Mouse (Mus musculus) CH12.LX (cell line): Measurements from ENCODE around the gene Mink1. TPM values are rescaled to one million over a fixed set of nuclear protein-coding genes. Genes with fewer than 3 reads are reported as not detected.

Source experiments
- DNase-seq: peaks from one replicate; pipeline ENCODE4 v3.0.0-alpha.2; 2013; ENCODE audit errors: extremely low read depth
- H3K27ac ChIP-seq: 2 replicates; pipeline ENCODE4 v1.5.1; 2012; ENCODE audit warnings: low read depth, mild to moderate bottlenecking, control low read depth, moderate library complexity; ENCODE audit not compliant: insufficient read depth
- H3K27me3 ChIP-seq: replicated peaks from 2 replicates; pipeline ENCODE3; 2012; ENCODE audit warnings: inconsistent platforms
- H3K36me3 ChIP-seq, 2 experiments: replicated peaks in 1 of 2; 2 replicates each; pipeline versions ENCODE3 to v1.6.1; 2012; ENCODE audit warnings: inconsistent platforms in 1 of 2, low read length in 1 of 2, mild to moderate bottlenecking in 1 of 2, mixed read lengths in 1 of 2, moderate library complexity in 1 of 2; ENCODE audit not compliant: control insufficient read depth in 1 of 2, insufficient read depth in 1 of 2
- H3K4me1 ChIP-seq, 2 experiments: 2 replicates each; pipeline ENCODE4 v1.6.1; 2012; ENCODE audit warnings: inconsistent platforms in 1 of 2, moderate library complexity in 1 of 2; ENCODE audit not compliant: insufficient read depth in 2 of 2, control insufficient read depth in 1 of 2
- H3K4me2 ChIP-seq: 2 replicates; pipeline ENCODE4 v1.6.1; 2012; ENCODE audit warnings: low read depth, mild to moderate bottlenecking, control low read depth; ENCODE audit not compliant: poor library complexity, insufficient read depth, severe bottlenecking
- H3K4me3 ChIP-seq, 3 experiments: fragments of 150-350 bp in 1 of 3; sonication (generic) in 1 of 3; replicated peaks in 1 of 3; 2 replicates each; pipeline versions ENCODE3 to v1.5.1; 2011 to 2012; ENCODE audit warnings: low read depth in 2 of 3, low read length in 2 of 3, mild to moderate bottlenecking in 2 of 3, moderate library complexity in 2 of 3, control low read depth in 1 of 3, improper control_type of control experiment in 1 of 3, inconsistent platforms in 1 of 3, mixed read lengths in 1 of 3; ENCODE audit not compliant: poor library complexity in 1 of 3
- H3K79me2 ChIP-seq: replicated peaks from 2 replicates; pipeline ENCODE4 v1.6.1; 2012; ENCODE audit warnings: mild to moderate bottlenecking, moderate library complexity; ENCODE audit not compliant: control insufficient read depth, poor library complexity, insufficient read depth, severe bottlenecking; ENCODE audit errors: extremely low read depth
- H3K9ac ChIP-seq: 2 replicates; pipeline ENCODE4 v1.6.1; 2012; ENCODE audit warnings: low read depth, mild to moderate bottlenecking, control low read depth, moderate library complexity; ENCODE audit not compliant: insufficient read depth
- H3K9me3 ChIP-seq: replicated peaks from 2 replicates; pipeline ENCODE3; 2012; ENCODE audit warnings: low read length, inconsistent platforms, mixed read lengths
- BHLHE40 ChIP-seq: IDR thresholded peaks from 2 replicates; pipeline ENCODE4 v1.6.1; 2011; ENCODE audit warnings: mild to moderate bottlenecking, low read depth, low read length, improper control_type of control experiment
- CHD1 ChIP-seq: IDR thresholded peaks from 2 replicates; pipeline ENCODE4 v1.6.1; 2012; ENCODE audit warnings: low read depth, low read length, improper control_type of control experiment, inconsistent platforms
- CTCF ChIP-seq, 2 experiments: IDR thresholded peaks in 1 of 2; conservative IDR thresholded peaks in 1 of 2; 2 replicates each; pipeline ENCODE4 v1.5.1; 2011 to 2012; ENCODE audit warnings: low read depth in 2 of 2, low read length in 2 of 2, improper control_type of control experiment in 1 of 2, inconsistent platforms in 1 of 2, mild to moderate bottlenecking in 1 of 2, moderate library complexity in 1 of 2
- ETS1 ChIP-seq: conservative IDR thresholded peaks from 2 replicates; pipeline ENCODE4 v1.6.1; 2012; ENCODE audit warnings: low read depth, mild to moderate bottlenecking, inconsistent platforms, low read length, improper control_type of control experiment, moderate library complexity
- HCFC1 ChIP-seq: IDR thresholded peaks from 2 replicates; pipeline ENCODE4 v1.6.1; 2012; ENCODE audit warnings: low read depth, mild to moderate bottlenecking, inconsistent platforms, low read length, improper control_type of control experiment
- KAT2A ChIP-seq: IDR thresholded peaks from 2 replicates; pipeline ENCODE4 v1.6.1; 2012; ENCODE audit warnings: low read length, improper control_type of control experiment, inconsistent platforms; ENCODE audit not compliant: insufficient replicate concordance
- MAX ChIP-seq: IDR thresholded peaks from 2 replicates; pipeline ENCODE4 v1.6.1; 2011; ENCODE audit warnings: low read length, improper control_type of control experiment
- MAZ ChIP-seq: IDR thresholded peaks from 2 replicates; pipeline ENCODE4 v1.6.1; 2012; ENCODE audit warnings: low read depth, mild to moderate bottlenecking, inconsistent platforms, low read length, improper control_type of control experiment, moderate library complexity
- MEF2A ChIP-seq: IDR thresholded peaks from 2 replicates; pipeline ENCODE4 v1.6.1; 2014; ENCODE audit warnings: low read depth, mild to moderate bottlenecking, inconsistent platforms, low read length, improper control_type of control experiment, borderline replicate concordance
- MXI1 ChIP-seq: IDR thresholded peaks from 2 replicates; pipeline ENCODE4 v1.6.1; 2011; ENCODE audit warnings: mild to moderate bottlenecking, low read depth, low read length, improper control_type of control experiment
- MYC ChIP-seq: IDR thresholded peaks from 2 replicates; pipeline ENCODE4 v1.6.1; 2011; ENCODE audit warnings: low read depth, mild to moderate bottlenecking, improper control_type of control experiment, low read length
- NRF1 ChIP-seq: IDR thresholded peaks from 2 replicates; pipeline ENCODE4 v1.6.1; 2014; ENCODE audit warnings: low read depth, mild to moderate bottlenecking, inconsistent platforms, low read length, improper control_type of control experiment, moderate library complexity
- PAX5 ChIP-seq: IDR thresholded peaks from 2 replicates; pipeline ENCODE4 v1.6.1; 2012; ENCODE audit warnings: low read length, inconsistent platforms, mixed read lengths
- POLR2A ChIP-seq: IDR thresholded peaks from 2 replicates; pipeline ENCODE4 v1.6.1; 2011; ENCODE audit warnings: low read depth, mild to moderate bottlenecking, improper control_type of control experiment, low read length
- USF2 ChIP-seq: conservative IDR thresholded peaks from 2 replicates; pipeline ENCODE4 v1.6.1; 2011; ENCODE audit warnings: low read depth, low read length, improper control_type of control experiment
- ZC3H11A ChIP-seq: IDR thresholded peaks from 2 replicates; pipeline ENCODE4 v1.6.1; 2012; ENCODE audit warnings: low read depth, mild to moderate bottlenecking, inconsistent platforms, low read length, improper control_type of control experiment
- ZNF384 ChIP-seq: IDR thresholded peaks from 2 replicates; pipeline ENCODE4 v1.6.1; 2012; ENCODE audit warnings: low read depth, low read length, improper control_type of control experiment, inconsistent platforms
- dilution Hi-C: fragments of 300-500 bp; cut with MboI; formaldehyde crosslinking; loops from 2 replicates; pipeline ENCODE4 v1.14.3; 2020; ENCODE audit warnings: low sequenced_read_pairs; ENCODE audit not compliant: extremely low pct_unique_long_range_greater_than_20kb, extremely low pct_ligation_motif_present
- in situ Hi-C: fragments of 300-500 bp; cut with MboI; formaldehyde crosslinking; loops from 3 replicates; pipeline ENCODE4 v1.14.3; 2019; ENCODE audit warnings: low sequenced_read_pairs, low pct_ligation_motif_present, low pct_unique_long_range_greater_than_20kb, mixed read lengths
- polyA plus RNA-seq: library from polyadenylated mRNA; unstranded; fragments of >175 nt; gene quantifications from 2 replicates; pipeline ENCODE4 v1.2.1, GENCODE M21; 2012; ENCODE audit warnings: low read depth; ENCODE audit not compliant: insufficient read length
- total RNA-seq, 2 experiments: library from RNA; depleted of rRNA; stranded (reverse); fragments of 300-350 nt in 1 of 2; fragments of >200 nt in 1 of 2; gene quantifications; 2 replicates each; pipeline ENCODE4 v1.2.3; 2012 to 2014

Mink1 gene
- total and polyA plus RNA-seq, 3 experiments: 15.0 to 79.8 (median 31.2) TPM

DNA sequence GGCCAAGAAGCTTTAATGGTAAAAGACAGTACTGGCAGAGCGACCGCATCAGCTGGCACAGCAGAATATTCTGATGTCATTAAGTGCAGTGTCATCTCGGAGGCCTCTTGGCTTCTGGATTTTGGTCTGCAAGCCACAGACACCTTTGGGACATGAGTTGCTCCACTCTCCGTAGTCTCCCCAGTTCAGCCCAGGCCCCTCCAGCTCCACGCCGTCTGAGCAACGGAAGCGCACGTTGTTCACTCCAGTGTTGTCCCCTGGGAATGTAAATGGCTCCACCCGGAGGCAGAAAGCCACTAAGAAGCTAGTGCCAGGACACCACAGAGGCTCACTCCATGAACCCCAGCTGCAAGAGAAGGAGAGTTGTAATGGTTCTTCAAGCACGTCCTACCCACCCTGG, 49.2 kb upstream of the Mink1 start:
- DNase-seq: peak; percentile 85
- Histone ChIP-seq H3K27ac (peak overlapping the region; percentile 79), H3K79me2 (no peaks in the 10 kb centered on the region), H3K9me3 (no peaks in the 10 kb centered on the region), H3K27me3 (no peaks in the 10 kb centered on the region), H3K9ac (peak overlapping the region; percentile 56), H3K4me2 (peak overlapping the region; percentile 70), H3K36me3 (no peaks in the 10 kb centered on the region), H3K4me3 (peak overlapping the region; percentile 4 to 22 (median 22)), H3K4me1 (peaks cover 20 to 62% of the 10 kb centered on the region in 2 experiments)
- dilution Hi-C loops (no loop called here), in situ Hi-C loops (no loop called here)
- TF ChIP-seq POLR2A: peak; percentile 46; the same call in 1 of the 2 replicates
- 0 out of 2 replicates have a peak, but pooled peaks have one; percentile 44 for TF ChIP-seq MYC
- peak; percentile 70 for TF ChIP-seq BHLHE40
- TF ChIP-seq HCFC1: no peak; the same call in 1 of the 2 replicates
- no peak for TF ChIP-seq USF2
- TF ChIP-seq CTCF (conservative IDR thresholded peaks at IDR 0.05 in 1 of 2, IDR thresholded peaks at IDR 0.05 in 1 of 2; ENCODE audit: low read depth in 2 of 2, low read length in 2 of 2): peak in 1 of 2 experiments; percentile 39; a peak in 2 of 4 replicates
- 0 out of 2 replicates have a peak, but pooled peaks have one; percentile 29 for TF ChIP-seq MXI1
- TF ChIP-seq CHD1: 0 out of 2 replicates have a peak, but pooled peaks have one; percentile 2
- TF ChIP-seq MEF2A: no peak
- TF ChIP-seq NRF1: 0 out of 2 replicates have a peak, but pooled peaks have one; percentile 10
- TF ChIP-seq ZC3H11A: no peak
- TF ChIP-seq MAZ: no peak
- TF ChIP-seq KAT2A: no peak
- peak; percentile 50; the same call in 1 of the 2 replicates for TF ChIP-seq MAX
- TF ChIP-seq ZNF384: no peak
- TF ChIP-seq ETS1: peak; percentile 89

DNA sequence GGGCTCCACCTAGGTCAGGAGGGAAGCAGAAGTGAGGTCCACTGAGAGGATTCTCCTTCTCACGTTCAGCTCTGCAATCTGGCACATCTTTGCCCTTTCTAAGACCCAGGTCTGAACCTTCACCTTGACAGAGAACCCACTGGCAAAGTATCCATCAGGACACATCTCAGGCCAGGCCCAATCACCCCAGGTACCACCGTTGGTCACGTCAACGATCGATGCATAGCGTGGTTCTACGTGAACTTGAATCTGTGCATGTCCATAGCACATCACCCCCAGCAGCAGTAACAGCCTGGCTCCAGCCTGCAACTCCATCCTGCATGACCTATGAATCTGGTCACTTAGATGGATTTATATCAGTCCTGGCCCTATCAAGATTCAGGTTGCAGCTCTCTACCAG, 48.4 kb upstream of the Mink1 start, which contains the start of gene Vmo1:
TSS of gene Vmo1 (minus strand) at position 329 of the 400 bp plus-strand sequence.
- TF ChIP-seq CTCF (conservative IDR thresholded peaks at IDR 0.05 in 1 of 2, IDR thresholded peaks at IDR 0.05 in 1 of 2; ENCODE audit: low read depth in 2 of 2, low read length in 2 of 2) (0 out of 4 replicates have a peak, but pooled peaks of 1 of the 2 experiments have one; percentile 19), PAX5 (no peak)
- in situ Hi-C loops: no loop called here

More for the DNA sequence above, 48.4 kb upstream of the Mink1 start, which contains the start of gene Vmo1:
- H3K9me3 ChIP-seq: no peaks in the 10 kb centered on the region
- dilution Hi-C loops: no loop called here
- no peak for DNase-seq
- H3K36me3 ChIP-seq: no peaks in the 10 kb centered on the region
- H3K4me2 ChIP-seq: peak within 1 kb of the TSS; percentile 70
- peak within 1 kb of the TSS in 2 of 3 experiments; percentile 4 to 22 for H3K4me3 ChIP-seq
- peaks cover 20 to 57% of the 10 kb centered on the region in 2 experiments for H3K4me1 ChIP-seq
- H3K79me2 ChIP-seq: no peaks in the 10 kb centered on the region
- peak within 1 kb of the TSS; percentile 79 for H3K27ac ChIP-seq
- no peaks in the 10 kb centered on the region for H3K27me3 ChIP-seq
- H3K9ac ChIP-seq: peak within 1 kb of the TSS; percentile 56
